Mouse (Mus musculus): ENCODE measurements around the gene Caln1. TPM values are rescaled to one million over a fixed set of nuclear protein-coding genes. Genes with fewer than 3 reads are reported as not detected.

The Caln1 gene
- polyA plus RNA-seq, 1 experiment from 2014 or later: 32.7 TPM

- H3K27me3 ChIP-seq (ENCODE audit: control insufficient read depth, insufficient read depth, low read depth, low read length): no peaks in the 10 kb centered on the region
- ATAC-seq: no peak
- no peaks in the 10 kb centered on the region for H3K9me3 ChIP-seq (replicated peaks; ENCODE audit: control insufficient read depth, low read length, poor library complexity, severe bottlenecking)
- no peaks in the 10 kb centered on the region for H3K36me3 ChIP-seq (ENCODE audit: control insufficient read depth, insufficient read depth, low read length)
- 65% methylated on average over 12 of the region's 12 CpGs for WGBS
- no peaks in the 10 kb centered on the region for H3K4me1 ChIP-seq (ENCODE audit: control insufficient read depth, insufficient read depth, low read length)
- no peak overlapping the region for H3K9ac ChIP-seq (ENCODE audit: low read depth, low read length)
- H3K4me2 ChIP-seq (ENCODE audit: low read length): no peak overlapping the region
- H3K27ac ChIP-seq (ENCODE audit: low read length): no peak overlapping the region
- H3K4me3 ChIP-seq (ENCODE audit: low read depth, low read length): no peak overlapping the region
These were observed 107.5 kb downstream of the Caln1 start for GRCm38 (mm10) chr5:130476741-130477140.

- no peaks in the 10 kb centered on the region for H3K27me3 ChIP-seq (ENCODE audit: control insufficient read depth, insufficient read depth, low read depth, low read length)
- no peak overlapping the region for H3K9ac ChIP-seq (ENCODE audit: low read depth, low read length)
- H3K4me3 ChIP-seq (ENCODE audit: low read depth, low read length): no peak overlapping the region
- no peaks in the 10 kb centered on the region for H3K4me1 ChIP-seq (ENCODE audit: control insufficient read depth, insufficient read depth, low read length)
- H3K9me3 ChIP-seq (replicated peaks; ENCODE audit: control insufficient read depth, low read length, poor library complexity, severe bottlenecking): no peaks in the 10 kb centered on the region
- no peak overlapping the region for H3K27ac ChIP-seq (ENCODE audit: low read length)
- no peak for ATAC-seq
- 95% methylated on average over 1 of the region's 1 CpGs for WGBS
- no peak overlapping the region for H3K4me2 ChIP-seq (ENCODE audit: low read length)
- no peaks in the 10 kb centered on the region for H3K36me3 ChIP-seq (ENCODE audit: control insufficient read depth, insufficient read depth, low read length)
These were observed 111.0 kb downstream of the Caln1 start for GRCm38 (mm10) chr5:130480290-130480689.

GRCm38 (mm10) chr5:130491471-130491870, 122.2 kb downstream of the Caln1 start:
- H3K4me1 ChIP-seq (ENCODE audit: control insufficient read depth, insufficient read depth, low read length): no peaks in the 10 kb centered on the region
- no peaks in the 10 kb centered on the region for H3K9me3 ChIP-seq (replicated peaks; ENCODE audit: control insufficient read depth, low read length, poor library complexity, severe bottlenecking)
- no peaks in the 10 kb centered on the region for H3K27me3 ChIP-seq (ENCODE audit: control insufficient read depth, insufficient read depth, low read depth, low read length)
- H3K27ac ChIP-seq (ENCODE audit: low read length): no peak overlapping the region
- H3K36me3 ChIP-seq (ENCODE audit: control insufficient read depth, insufficient read depth, low read length): no peaks in the 10 kb centered on the region
- no peak overlapping the region for H3K9ac ChIP-seq (ENCODE audit: low read depth, low read length)
- H3K4me3 ChIP-seq (ENCODE audit: low read depth, low read length): no peak overlapping the region
- 94% methylated on average over 5 of the region's 5 CpGs for WGBS
- ATAC-seq: no peak
- H3K4me2 ChIP-seq (ENCODE audit: low read length): no peak overlapping the region

- no peaks in the 10 kb centered on the region for H3K36me3 ChIP-seq (ENCODE audit: control insufficient read depth, insufficient read depth, low read length)
- no peak overlapping the region for H3K4me3 ChIP-seq (ENCODE audit: low read depth, low read length)
- no peak overlapping the region for H3K27ac ChIP-seq (ENCODE audit: low read length)
- H3K4me2 ChIP-seq (ENCODE audit: low read length): no peak overlapping the region
- no peaks in the 10 kb centered on the region for H3K27me3 ChIP-seq (ENCODE audit: control insufficient read depth, insufficient read depth, low read depth, low read length)
- ATAC-seq: no peak
- no peaks in the 10 kb centered on the region for H3K9me3 ChIP-seq (replicated peaks; ENCODE audit: control insufficient read depth, low read length, poor library complexity, severe bottlenecking)
- no peaks in the 10 kb centered on the region for H3K4me1 ChIP-seq (ENCODE audit: control insufficient read depth, insufficient read depth, low read length)
- 89% methylated on average over 7 of the region's 7 CpGs for WGBS
- H3K9ac ChIP-seq (ENCODE audit: low read depth, low read length): no peak overlapping the region
These were observed 123.0 kb downstream of the Caln1 start for GRCm38 (mm10) chr5:130492305-130492704.

- Histone ChIP-seq H3K9ac (ENCODE audit: low read depth, low read length) (no peak overlapping the region), H3K4me3 (ENCODE audit: low read depth, low read length) (no peak overlapping the region)
- WGBS: 82% methylated on average over 9 of the region's 9 CpGs
These were observed 133.3 kb downstream of the Caln1 start for GRCm38 (mm10) chr5:130502541-130502940.

GRCm38 (mm10) chr5:130504891-130505290, 135.6 kb downstream of the Caln1 start:
- no peak overlapping the region for H3K27ac ChIP-seq (ENCODE audit: low read length)
- no peak overlapping the region for H3K9ac ChIP-seq (ENCODE audit: low read depth, low read length)
- H3K27me3 ChIP-seq (ENCODE audit: control insufficient read depth, insufficient read depth, low read depth, low read length): no peaks in the 10 kb centered on the region
- no peaks in the 10 kb centered on the region for H3K4me1 ChIP-seq (ENCODE audit: control insufficient read depth, insufficient read depth, low read length)
- 89% methylated on average over 5 of the region's 5 CpGs for WGBS
- no peak for ATAC-seq
- no peaks in the 10 kb centered on the region for H3K36me3 ChIP-seq (ENCODE audit: control insufficient read depth, insufficient read depth, low read length)
- no peak overlapping the region for H3K4me3 ChIP-seq (ENCODE audit: low read depth, low read length)
- no peak overlapping the region for H3K4me2 ChIP-seq (ENCODE audit: low read length)
- H3K9me3 ChIP-seq (replicated peaks; ENCODE audit: control insufficient read depth, low read length, poor library complexity, severe bottlenecking): no peaks in the 10 kb centered on the region

More at GRCm38 (mm10) chr5:130502541-130502940, 133.3 kb downstream of the Caln1 start:
- ATAC-seq: no peak
- Histone ChIP-seq H3K4me2 (ENCODE audit: low read length) (no peak overlapping the region), H3K36me3 (ENCODE audit: control insufficient read depth, insufficient read depth, low read length) (no peaks in the 10 kb centered on the region), H3K4me1 (ENCODE audit: control insufficient read depth, insufficient read depth, low read length) (no peaks in the 10 kb centered on the region), H3K9me3 (replicated peaks; ENCODE audit: control insufficient read depth, low read length, poor library complexity, severe bottlenecking) (no peaks in the 10 kb centered on the region), H3K27me3 (ENCODE audit: control insufficient read depth, insufficient read depth, low read depth, low read length) (no peaks in the 10 kb centered on the region), H3K27ac (ENCODE audit: low read length) (no peak overlapping the region)

- no peak overlapping the region for H3K4me2 ChIP-seq (ENCODE audit: low read length)
- H3K36me3 ChIP-seq (ENCODE audit: control insufficient read depth, insufficient read depth, low read length): no peaks in the 10 kb centered on the region
- no peak overlapping the region for H3K4me3 ChIP-seq (ENCODE audit: low read depth, low read length)
- no peak overlapping the region for H3K9ac ChIP-seq (ENCODE audit: low read depth, low read length)
- no peak for ATAC-seq
- no peaks in the 10 kb centered on the region for H3K27me3 ChIP-seq (ENCODE audit: control insufficient read depth, insufficient read depth, low read depth, low read length)
- H3K4me1 ChIP-seq (ENCODE audit: control insufficient read depth, insufficient read depth, low read length): no peaks in the 10 kb centered on the region
- whole genome bisulfite sequencing: 95% methylated on average over 2 of the region's 2 CpGs
- no peaks in the 10 kb centered on the region for H3K9me3 ChIP-seq (replicated peaks; ENCODE audit: control insufficient read depth, low read length, poor library complexity, severe bottlenecking)
- H3K27ac ChIP-seq (ENCODE audit: low read length): no peak overlapping the region
These were observed 141.3 kb downstream of the Caln1 start for GRCm38 (mm10) chr5:130510516-130510915.

GRCm38 (mm10) chr5:130515395-130515794, 146.1 kb downstream of the Caln1 start:
- WGBS: 82% methylated on average over 6 of the region's 6 CpGs

GRCm38 (mm10) chr5:130520527-130520926, 151.3 kb downstream of the Caln1 start:
- WGBS: 83% methylated on average over 2 of the region's 2 CpGs
- Histone ChIP-seq H3K9ac (ENCODE audit: low read depth, low read length) (no peak overlapping the region), H3K36me3 (ENCODE audit: control insufficient read depth, insufficient read depth, low read length) (no peaks in the 10 kb centered on the region), H3K4me1 (ENCODE audit: control insufficient read depth, insufficient read depth, low read length) (no peaks in the 10 kb centered on the region), H3K27me3 (ENCODE audit: control insufficient read depth, insufficient read depth, low read depth, low read length) (no peaks in the 10 kb centered on the region), H3K4me3 (ENCODE audit: low read depth, low read length) (no peak overlapping the region), H3K27ac (ENCODE audit: low read length) (no peak overlapping the region), H3K4me2 (ENCODE audit: low read length) (no peak overlapping the region), H3K9me3 (replicated peaks; ENCODE audit: control insufficient read depth, low read length, poor library complexity, severe bottlenecking) (no peaks in the 10 kb centered on the region)
- ATAC-seq: no peak

More at GRCm38 (mm10) chr5:130515395-130515794, 146.1 kb downstream of the Caln1 start:
- Histone ChIP-seq H3K4me2 (ENCODE audit: low read length) (no peak overlapping the region), H3K4me3 (ENCODE audit: low read depth, low read length) (no peak overlapping the region), H3K27ac (ENCODE audit: low read length) (no peak overlapping the region), H3K9me3 (replicated peaks; ENCODE audit: control insufficient read depth, low read length, poor library complexity, severe bottlenecking) (no peaks in the 10 kb centered on the region), H3K9ac (ENCODE audit: low read depth, low read length) (no peak overlapping the region), H3K36me3 (ENCODE audit: control insufficient read depth, insufficient read depth, low read length) (no peaks in the 10 kb centered on the region), H3K27me3 (ENCODE audit: control insufficient read depth, insufficient read depth, low read depth, low read length) (no peaks in the 10 kb centered on the region), H3K4me1 (ENCODE audit: control insufficient read depth, insufficient read depth, low read length) (no peaks in the 10 kb centered on the region)
- no peak for ATAC-seq
